Mouse (Mus musculus): Measurements from ENCODE around the gene Akap4. TPM values are rescaled to one million over a fixed set of nuclear protein-coding genes. Genes with fewer than 3 reads are reported as not detected.

The Akap4 gene
- polyA plus RNA-seq (2015; fragmentation: Illumina TruSeq; extraction: RNeasy Lipid Tissue Mini Kit (QIAGEN cat#74804); ENCODE audit: insufficient read depth, low replicate concordance): not detected

GRCm38 (mm10) chrX:7067219-7067618 is at the start of gene Akap4:
Gene Akap4, plus strand, starts transcription at chrX:7067519.

GRCm38 (mm10) chrX:7041519-7041918 is 25.8 kb upstream of the Akap4 start, which contains the start of gene Ccnb3:
Gene Ccnb3, minus strand, starts transcription at chrX:7041619.

Other genes starting within 250 kb of the Akap4 start
- gene Ccnb3, start 25.9 kb upstream of the Akap4 start, polyA plus RNA-seq (2015; fragmentation: Illumina TruSeq; extraction: RNeasy Lipid Tissue Mini Kit (QIAGEN cat#74804); ENCODE audit: insufficient read depth, low replicate concordance): not detected

Data from spleen, adult 10 weeks (tissue).